Mouse (Mus musculus): Measurements from ENCODE around the gene Tbc1d10a. TPM values are rescaled to one million over a fixed set of nuclear protein-coding genes. Genes with fewer than 3 reads are reported as not detected.

Tbc1d10a gene
- 93.1 TPM for polyA plus RNA-seq (2017; shearing (Covaris generic))

GRCm38 (mm10) chr11:4186486-4187317, at the start of gene Tbc1d10a:
Tbc1d10a (plus strand) TSS chr11:4186789.

DNA sequence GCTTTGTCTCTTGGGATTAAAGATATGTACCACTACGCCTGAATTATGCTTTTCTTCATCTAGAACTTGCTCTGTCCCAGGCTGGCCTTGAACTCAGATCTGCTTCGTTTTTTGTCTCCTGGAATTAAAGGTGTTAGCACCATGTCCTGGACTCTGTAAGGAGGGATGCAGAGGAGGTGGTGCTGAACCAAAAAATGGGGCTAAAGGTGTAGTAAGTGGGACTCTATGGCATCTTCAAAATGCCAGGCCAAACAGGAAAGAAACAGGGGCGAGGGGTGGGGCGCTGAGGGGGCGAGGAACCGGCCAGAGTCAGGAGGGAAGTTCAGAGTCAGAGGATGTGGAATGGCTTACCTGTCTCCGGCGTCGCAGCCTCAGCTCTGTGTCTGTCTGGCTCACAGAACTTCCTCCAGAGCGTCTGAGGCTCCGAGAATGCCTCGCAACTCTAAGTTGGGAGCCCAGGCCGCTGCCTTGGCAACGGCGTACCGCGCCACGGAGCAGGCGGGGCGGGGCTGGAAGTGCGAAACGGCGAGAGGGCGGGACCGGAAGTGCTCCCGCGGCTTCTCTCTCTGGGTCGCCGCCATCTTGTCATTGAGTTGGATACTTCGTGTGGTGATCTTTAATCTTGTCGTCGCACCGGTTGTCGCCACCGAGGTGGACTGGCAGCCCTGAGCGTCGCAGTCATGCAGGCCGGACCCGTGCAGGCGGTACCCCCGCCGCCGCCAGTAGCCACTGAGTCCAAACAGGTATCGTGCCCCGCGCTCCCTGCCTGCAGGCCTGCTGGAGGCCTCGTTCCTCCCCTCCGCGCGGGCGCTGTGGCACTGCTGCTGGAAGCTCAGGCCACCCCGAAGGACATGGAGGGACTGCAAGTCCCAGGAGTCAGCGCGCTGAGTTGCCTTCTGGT, 26.5 kb upstream of the Tbc1d10a start, which contains the start of the genes Ccdc157 and Sf3a1:
Gene Ccdc157 (minus strand): TSS at position 486 of the 901 bp plus-strand sequence.
Gene Sf3a1 (plus strand): TSS at position 543 of the 901 bp plus-strand sequence.

DNA sequence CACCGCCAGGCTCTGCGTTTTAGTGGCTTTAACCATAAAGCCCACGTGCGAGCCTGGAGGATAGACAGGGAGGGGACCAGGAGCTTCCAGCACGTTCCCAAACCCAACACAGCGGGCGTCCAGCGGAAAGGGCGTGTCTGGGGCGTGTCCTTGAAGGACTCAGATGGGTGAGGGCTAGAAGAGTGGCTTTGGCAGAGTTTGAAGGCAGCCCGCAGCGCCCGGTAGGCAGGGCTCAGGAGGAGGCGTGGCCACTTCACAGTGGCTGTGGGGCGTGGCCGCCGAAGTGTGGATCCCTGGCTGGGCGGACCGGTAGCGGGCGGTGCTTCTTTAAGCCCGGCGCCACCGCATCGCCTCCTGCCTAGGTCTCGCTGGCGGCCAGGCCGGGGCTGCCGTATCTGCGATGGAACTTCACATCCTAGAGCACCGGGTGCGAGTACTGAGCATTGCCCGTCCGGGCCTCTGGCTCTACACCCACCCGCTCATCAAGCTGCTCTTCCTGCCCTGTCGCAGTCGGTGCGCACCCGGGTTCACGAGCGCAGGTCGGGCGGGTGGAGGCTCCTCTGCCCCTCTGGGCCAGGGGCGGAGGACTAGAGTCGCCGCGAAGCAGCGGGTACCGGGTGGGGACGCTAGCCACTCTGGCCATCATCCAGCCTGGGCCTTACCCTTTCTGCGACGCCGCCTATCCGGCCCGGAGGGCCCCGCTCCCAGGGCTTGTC, 31.5 kb downstream of the Tbc1d10a start, which contains the start of gene Castor1:
Gene Castor1 (plus strand): TSS at position 312 of the 716 bp plus-strand sequence.

DNA sequence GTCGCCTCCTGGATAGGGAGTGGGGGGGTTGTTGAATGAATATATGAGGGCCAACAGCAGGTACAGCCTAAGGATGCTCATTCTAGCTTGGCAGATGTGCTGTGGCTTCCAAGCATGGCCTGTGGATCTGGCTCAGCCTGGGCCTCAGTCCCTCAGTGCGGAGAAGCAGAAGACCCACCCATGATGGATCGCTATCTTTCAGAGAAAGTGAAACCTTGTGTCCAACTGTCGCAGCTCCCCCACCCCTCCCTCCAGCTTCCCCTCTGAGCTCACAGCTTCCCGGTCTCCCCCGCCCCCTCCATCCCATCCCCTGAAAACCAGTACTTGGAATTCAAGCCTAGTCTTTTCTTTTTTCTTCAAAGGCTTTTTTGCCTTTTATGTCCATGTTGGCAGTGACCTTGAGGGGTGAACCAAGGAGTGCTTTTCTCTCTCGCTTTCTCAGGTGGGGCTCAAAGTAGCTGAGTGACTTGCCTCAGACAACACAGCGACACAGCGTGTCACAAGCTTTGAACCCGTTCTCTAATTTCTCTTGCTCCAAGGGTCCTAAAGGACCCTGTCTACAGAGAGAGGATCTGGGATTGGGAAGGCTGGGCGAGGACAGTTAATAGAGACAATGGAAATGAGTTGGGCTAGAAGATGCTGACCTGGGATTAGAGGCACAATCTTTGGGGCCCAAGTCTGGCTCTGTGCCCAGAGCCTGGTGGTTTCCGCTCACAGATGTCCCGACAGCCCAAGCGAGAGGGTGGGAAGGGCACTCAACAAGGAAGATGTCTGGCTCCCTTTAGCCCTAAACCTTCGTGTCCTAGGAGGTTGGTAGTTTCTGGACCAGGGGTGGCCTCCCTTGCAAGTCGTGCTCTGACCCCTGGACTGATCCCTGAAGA, 49.3 kb downstream of the Tbc1d10a start, which contains the start of gene Osm:
Gene Osm (plus strand): TSS at position 756 of the 881 bp plus-strand sequence.

GRCm38 (mm10) chr11:4256846-4257607, 70.4 kb downstream of the Tbc1d10a start, which contains the start of gene Lif:
Lif (plus strand) TSS chr11:4257557.

Other genes with a start within 250 kb of the Tbc1d10a start
- gene Pes1, start 222.8 kb upstream of the Tbc1d10a start, polyA plus RNA-seq (2017; shearing (Covaris generic)) = 57.1 TPM
- 0.45 TPM for gene 4930556J24Rik, start 210.0 kb upstream of the Tbc1d10a start, polyA plus RNA-seq (2017; shearing (Covaris generic))
- gene Gal3st1, start 203.2 kb upstream of the Tbc1d10a start, polyA plus RNA-seq (2017; shearing (Covaris generic)) = not detected
- 0.11 TPM for gene Sec14l4, start 155.3 kb upstream of the Tbc1d10a start, polyA plus RNA-seq (2017; shearing (Covaris generic))
- 0.62 TPM for gene Sec14l3, start 121.9 kb upstream of the Tbc1d10a start, polyA plus RNA-seq (2017; shearing (Covaris generic))
- 0.63 TPM for gene Mtfp1, start 91.3 kb upstream of the Tbc1d10a start, polyA plus RNA-seq (2017; shearing (Covaris generic))
- 0.62 TPM for gene Sec14l2, start 63.4 kb upstream of the Tbc1d10a start, polyA plus RNA-seq (2017; shearing (Covaris generic))
- 27.5 TPM for gene Rnf215, start 51.6 kb upstream of the Tbc1d10a start, polyA plus RNA-seq (2017; shearing (Covaris generic))
- gene Ccdc157, start 26.5 kb upstream of the Tbc1d10a start, polyA plus RNA-seq (2017; shearing (Covaris generic)) = 7.3 TPM
- 38.1 TPM for gene Sf3a1, start 26.4 kb upstream of the Tbc1d10a start, polyA plus RNA-seq (2017; shearing (Covaris generic))
- gene Castor1, start 31.4 kb downstream of the Tbc1d10a start, polyA plus RNA-seq (2017; shearing (Covaris generic)) = 25.3 TPM
- 7.5 TPM for gene Osm, start 49.6 kb downstream of the Tbc1d10a start, polyA plus RNA-seq (2017; shearing (Covaris generic))
- 3.1 TPM for gene Lif, start 70.8 kb downstream of the Tbc1d10a start, polyA plus RNA-seq (2017; shearing (Covaris generic))